Mouse (Mus musculus) v-Abl transformed pro-B cells (cell line): Measurements from ENCODE around the gene Adcy6.

ENCODE experiments used
- in situ Hi-C, 2 experiments: fragments of 400-800 bp; cut with MboI; formaldehyde crosslinking; loops; one replicate each; pipeline ENCODE4 v1.15.1; 2025; ENCODE audit not compliant: unreplicated experiment in 2 of 2

Adcy6 gene

DNA sequence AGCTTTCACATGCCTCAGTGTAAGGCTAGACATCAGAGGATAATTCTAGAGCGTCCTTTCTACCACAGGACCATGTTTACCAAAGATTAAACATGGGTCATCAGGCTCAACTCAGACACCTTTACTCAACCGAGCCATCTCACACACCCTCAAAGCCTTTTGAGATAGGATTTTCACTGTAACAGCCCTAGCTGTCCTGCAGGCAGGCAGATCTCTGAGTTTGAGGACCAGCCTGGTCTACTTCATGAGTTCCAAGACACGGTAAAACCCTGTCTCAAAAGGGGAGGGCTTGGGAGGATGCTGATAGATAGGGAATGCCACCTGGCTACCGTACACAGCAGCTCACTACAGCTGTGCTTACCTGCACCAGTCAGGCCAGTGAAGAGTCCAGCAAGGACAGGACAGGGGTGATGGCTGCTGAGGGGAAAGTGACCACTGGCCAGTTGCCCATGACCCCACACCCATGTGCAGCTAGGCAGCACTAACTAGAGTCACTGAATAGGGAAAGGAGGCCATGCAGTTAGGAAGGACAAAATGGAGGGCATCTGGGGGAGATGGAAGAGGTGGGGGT lies 40.0 kb downstream of the Adcy6 start:
- in situ Hi-C loops, result loop anchor here in 1 of 2 experiments (5.0 to 10.0 kb wide), 2 partner anchors 58 to 235 kb away; partner anchors contain the start of gene Ddn

DNA sequence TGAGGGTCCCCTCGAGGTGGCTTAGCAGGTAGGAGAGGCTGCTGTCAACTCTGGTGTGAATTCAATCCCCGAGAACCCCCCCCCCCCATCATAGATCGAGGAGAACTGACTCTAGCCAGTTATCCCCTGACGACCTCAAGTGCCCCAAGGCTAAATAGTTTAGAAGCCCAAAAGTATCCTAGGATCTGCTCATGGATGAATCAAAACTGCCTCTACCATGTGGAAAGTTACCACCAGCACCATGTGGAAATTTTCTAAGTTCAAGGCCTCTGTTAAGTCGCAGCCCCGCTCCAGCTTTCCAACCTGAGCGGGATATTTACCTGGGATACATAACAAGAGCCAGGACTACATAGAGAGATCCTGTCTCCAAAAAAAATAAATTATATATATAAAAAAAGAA lies 40.7 kb downstream of the Adcy6 start:
- in situ Hi-C loops, result loop anchor here in 1 of 2 experiments (5.0 kb wide), 1 partner anchor 57 kb away; no protein-coding TSS in a partner anchor

DNA sequence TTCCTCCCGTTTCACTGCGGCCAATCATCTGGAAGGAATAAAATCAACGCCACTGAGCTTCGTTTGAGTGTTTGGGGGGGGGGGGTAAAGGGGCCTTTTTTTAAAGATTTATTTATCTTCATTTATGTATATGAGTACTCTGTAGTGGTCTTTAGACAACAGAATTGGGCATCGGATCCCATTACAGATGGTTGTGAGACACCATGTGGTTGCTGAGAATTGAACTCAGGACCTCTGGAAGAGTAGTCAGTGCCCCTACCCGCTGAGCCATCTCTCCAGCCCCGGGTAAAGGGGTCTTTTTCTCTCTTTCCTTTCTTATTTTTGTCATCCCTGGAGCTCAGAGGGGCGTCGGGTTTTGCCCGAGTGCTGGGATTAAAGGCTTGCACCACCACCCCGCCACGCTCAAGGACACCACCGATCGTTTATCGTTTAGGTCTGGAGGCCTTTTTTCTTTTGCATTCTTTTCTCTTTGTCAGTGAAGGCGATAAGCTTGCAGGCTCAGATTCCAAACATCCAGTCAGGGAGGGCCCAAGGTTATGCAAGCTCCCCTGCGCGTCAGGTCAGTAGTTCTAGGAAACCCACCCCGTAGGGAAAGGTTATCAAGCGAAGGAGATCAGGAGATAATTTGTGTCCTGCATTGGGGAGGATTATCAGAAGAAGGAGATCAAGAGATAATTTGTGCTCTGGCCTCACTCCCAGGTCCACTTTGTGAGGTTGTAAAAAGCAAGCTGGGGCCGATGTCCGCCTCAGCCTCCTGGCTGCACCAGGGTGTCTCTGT lies 41.4 kb downstream of the Adcy6 start:
- in situ Hi-C loops, result loop anchor here in 1 of 2 experiments (5.0 kb wide), 1 partner anchor 56 kb away; no protein-coding TSS in a partner anchor

DNA sequence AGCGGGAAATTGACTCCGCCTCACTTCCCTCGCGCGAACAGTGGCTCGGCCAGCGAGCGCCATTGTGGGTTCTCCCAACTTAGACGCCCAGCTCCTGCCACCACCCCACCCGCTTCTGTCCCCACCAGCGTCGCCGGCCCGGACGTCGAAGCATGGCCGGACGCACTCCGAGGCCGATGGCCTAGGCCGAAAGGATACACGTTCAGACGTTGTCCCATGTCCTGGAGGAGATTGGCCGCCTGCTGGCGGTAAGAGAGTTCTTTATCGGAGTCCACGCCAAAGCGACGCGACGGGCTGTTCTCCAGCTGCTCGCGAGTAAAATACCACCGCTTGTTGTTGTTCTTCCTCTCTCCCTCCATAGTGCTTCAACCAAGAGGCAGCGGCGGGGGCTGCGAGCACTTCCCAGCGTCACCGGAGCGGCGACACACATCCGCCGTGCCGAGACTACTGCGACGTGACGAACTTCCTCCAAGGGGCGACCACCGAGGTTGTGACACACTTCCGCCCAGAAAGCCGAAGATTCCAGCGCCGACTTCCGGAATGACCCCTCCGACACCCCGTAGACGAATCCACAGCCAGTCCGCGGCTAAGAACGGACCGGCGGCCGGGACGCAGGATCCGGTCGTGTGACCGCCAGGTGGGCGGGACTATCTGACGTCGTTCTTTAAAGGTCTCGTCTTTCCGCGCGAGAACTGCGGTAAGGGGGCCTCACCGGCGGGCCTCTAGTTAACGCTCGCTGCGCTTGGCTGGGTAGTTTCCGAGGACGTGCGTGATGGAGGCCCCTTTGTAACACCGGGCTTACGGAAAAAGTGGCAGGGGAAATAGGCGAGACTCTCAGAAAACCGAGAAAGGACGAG lies 42.4 kb downstream of the Adcy6 start:
- in situ Hi-C loops, result loop anchor here in 1 of 2 experiments (5.0 kb wide), 1 partner anchor 55 kb away; no protein-coding TSS in a partner anchor

DNA sequence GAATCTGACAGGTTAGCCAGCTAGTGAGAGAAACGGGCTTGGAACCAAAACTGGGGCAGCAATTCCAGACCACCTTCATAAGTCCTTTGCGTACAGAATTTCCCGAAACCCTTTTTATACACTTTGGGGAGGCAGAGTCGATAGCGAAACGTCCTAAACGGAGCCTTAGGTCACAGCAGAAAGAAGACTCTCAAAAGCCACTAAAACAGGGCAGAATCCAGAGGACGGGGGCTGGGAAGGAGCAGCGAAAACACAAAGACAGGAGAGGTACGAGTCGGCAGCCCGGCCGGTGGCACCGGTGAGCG lies 43.0 kb downstream of the Adcy6 start:
- in situ Hi-C loops, result loop anchor here in 1 of 2 experiments (5.0 kb wide), 1 partner anchor 55 kb away; no protein-coding TSS in a partner anchor

DNA sequence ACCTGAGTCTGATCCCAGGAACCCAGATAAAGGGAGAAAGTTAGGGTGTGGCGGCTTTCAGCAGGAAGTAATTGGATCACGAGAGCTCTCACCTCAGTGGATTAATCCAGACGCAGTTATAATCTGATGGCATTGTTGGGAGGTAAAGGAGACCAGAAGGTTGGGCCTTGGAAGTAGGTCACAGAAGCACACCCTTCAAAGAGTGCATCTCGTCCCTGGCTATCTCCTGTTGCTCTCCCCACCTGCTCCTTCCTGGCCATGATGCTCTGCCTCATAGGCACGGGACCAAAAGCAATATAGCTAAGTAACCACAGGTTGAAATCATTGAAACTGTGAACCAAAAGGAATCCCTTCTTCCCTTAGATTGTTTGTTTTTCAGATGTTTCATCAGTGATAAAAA lies 52.7 kb downstream of the Adcy6 start:
- in situ Hi-C loops, result no loop called here

DNA sequence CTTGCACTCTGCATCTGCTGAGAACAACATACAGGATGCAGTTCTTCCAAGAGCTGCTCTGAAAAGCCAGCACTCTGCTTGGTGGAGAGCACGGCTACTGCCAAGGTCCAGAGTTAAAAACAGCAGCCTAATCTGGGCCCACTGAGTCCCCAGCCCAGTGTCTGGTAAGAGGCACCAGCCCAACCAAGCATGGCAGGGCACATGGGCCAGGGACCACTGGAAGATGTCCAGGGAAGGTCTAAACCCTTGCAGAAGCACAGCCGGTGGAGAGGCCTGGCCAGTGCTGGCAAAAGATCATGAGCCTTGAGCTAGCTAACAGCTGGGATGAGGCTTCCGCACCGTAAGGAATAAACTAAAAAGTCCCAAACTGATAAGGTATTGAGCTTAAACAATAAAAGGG lies 54.0 kb downstream of the Adcy6 start:
- in situ Hi-C loops, result no loop called here

DNA sequence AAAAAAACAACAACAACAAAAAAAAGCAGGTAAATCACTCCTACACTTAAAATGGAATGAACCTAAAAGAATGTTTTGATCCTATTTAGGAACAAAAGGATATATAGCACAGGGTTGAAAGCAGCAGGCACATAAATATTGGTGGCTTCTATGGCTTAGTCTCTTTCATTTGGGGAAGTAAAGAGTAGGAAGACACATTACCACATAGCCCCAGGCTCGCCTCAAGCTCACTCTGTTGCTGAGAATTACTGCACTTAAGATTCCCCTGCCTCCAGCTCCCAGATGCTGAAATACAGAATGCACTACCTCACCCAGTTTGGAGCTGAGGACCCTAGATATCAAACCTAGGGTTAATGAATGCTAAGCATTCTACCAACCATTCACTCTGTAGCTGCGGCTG lies 57.1 kb downstream of the Adcy6 start:
- in situ Hi-C loops, result no loop called here

DNA sequence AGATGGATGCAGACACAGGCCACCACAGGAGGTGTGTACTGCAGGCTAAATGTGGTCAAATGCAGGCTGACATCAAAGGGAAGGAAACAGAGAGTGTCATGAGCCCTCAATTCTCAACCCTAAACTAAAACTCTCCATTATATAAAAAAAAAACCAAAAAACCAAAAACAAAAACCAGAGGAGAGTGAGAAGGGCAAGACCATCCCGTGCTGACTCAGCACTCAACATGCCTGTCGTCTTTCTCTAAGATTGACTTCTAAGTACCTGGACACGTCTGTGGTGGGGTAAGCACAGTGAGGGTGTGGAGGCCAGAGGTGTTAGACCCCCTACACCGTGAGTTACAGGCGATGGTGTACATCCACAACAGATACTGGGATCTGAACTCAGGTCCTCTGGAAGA lies 63.0 kb downstream of the Adcy6 start:
- in situ Hi-C loops, result no loop called here

DNA sequence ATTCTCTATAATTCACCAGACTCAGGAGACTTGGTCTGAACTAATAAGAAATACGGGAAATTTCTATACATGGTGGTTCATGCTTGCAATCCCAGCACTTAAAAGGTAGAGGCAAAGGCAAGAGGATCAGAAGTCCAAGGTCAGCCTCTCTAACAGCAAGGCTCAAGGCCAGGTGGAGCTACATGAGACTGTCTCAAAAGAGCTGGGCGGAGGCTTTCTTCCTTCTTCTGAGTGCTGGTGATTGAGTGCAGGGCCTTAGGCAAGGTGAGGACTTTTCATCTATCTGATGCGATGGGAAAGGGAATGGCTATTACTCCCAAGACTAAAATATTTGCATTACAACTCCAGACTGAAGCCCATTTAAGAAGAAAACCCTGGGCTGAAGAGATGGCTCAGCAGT lies 64.7 kb downstream of the Adcy6 start:
- in situ Hi-C loops, result no loop called here

DNA sequence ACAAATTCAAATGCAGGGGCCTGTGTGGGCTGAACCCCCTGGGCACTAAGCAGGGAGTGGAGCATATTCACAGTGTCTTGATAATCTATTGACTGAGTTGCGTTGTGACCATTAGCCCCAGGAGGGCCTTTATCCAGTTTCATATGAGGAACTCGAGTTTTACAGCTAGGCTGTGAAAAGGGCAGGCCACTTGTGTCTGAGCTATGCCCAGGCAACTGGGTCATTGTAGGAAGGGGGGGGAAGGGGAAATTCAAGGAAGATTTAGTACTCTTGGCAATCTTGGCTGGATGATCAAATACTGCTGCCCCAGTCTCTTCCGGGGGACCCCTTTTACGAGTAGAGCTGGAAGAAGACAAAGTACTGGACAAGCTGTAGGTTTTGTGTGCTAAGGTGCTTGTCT lies 66.5 kb downstream of the Adcy6 start:
- in situ Hi-C loops, result no loop called here

DNA sequence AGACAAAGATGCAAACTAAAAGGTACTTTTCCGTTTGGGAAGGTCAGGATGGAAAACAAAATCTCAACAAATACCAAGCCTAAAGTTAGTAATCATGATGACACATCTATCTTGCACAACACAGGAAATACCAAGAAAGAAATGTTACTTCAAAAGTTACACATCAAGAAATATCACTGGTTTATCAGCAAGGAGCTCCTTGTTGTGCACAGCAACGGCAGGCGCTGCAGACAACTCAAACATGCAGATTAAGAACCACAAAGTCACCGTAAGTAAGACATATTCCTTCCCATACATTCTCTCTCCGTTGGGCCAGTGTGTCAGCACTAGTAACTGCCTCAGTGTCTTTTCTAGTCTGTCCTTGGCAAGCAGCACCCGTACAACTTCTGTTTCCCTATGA lies 68.8 kb downstream of the Adcy6 start:
- in situ Hi-C loops, result no loop called here
